Mouse (Mus musculus) kidney, adult 8-10 months (tissue): ENCODE measurements at regions not wholly inside any gene's neighbourhood (a gene's known extent, or its start where the extent isn't known, plus 50 kb on each side); places are given as distances from the start of the nearest gene placed in this dataset.
A peak's percentile ranks its signal among the peaks of the same experiment; 100 is the strongest.

Source experiments
- DNase-seq, 2 experiments: peaks; one replicate each; pipeline ENCODE4 v3.0.0; 2022

DNA sequence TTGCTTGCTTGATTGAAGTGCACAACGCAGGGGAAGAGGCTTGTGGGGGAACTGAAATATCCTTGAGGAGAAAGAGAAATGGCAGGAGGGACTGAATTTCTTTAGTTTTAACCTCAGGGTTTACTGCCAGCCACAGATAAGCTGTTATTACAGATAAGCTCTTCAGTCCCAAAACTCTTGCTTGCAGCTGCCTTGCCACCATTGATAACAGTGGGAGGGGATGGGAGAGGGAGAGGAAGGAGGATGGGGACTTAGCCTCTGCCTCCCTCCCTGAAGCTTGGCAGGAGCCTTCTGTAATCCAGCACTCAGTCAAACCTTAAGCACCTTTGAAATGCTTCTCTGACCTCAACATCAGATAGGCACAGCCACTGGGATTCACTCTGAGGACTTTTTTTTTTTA, 471.4 kb upstream of the Lsamp start:
- no peak for DNase-seq

DNA sequence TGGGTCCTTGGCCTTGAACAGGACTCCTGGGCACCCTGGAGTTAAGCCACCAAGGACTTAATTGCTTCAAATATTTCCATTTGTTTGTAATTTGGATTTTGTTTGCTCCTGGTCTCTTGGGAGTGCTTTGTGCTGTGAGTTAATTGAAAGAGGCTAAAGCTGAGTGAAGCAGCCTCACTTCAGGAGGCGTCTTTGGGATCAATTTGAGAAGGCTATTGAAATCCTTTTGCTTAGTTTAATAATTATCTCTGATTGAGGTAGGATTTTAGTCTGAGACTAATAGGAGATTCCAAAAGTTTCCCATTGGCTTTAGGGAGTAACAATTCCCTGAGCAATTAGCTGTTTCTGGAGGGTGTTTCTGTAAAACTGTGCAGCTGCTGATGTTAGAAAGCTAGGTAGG, 470.5 kb upstream of the Lsamp start:
- DNase-seq: no peak

DNA sequence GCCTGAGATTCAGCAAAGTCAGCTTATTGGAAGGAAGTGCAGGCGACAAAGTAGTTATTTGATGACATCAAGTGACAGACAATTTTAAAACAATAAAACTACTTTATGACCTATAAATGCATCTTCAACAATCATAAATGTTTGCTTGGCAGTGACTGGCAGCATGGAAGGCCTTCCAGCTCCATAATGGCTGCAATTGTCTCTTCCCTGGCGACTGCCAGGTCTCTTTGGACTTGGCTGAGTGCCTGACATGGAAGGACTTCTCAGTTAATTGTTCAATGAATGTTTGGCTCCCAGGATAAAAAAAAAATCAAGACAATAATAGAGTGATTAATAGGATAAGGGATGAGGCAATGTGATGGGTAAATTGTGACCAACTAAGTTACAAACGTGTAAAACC, 453.1 kb upstream of the Lsamp start:
- DNase-seq: no peak

- no peak for DNase-seq
Measured at GRCm38 (mm10) chr16:39532770-39533169, 451.4 kb upstream of the Lsamp start.

GRCm38 (mm10) chr16:39533351-39533750, 450.8 kb upstream of the Lsamp start:
- no peak for DNase-seq

DNA sequence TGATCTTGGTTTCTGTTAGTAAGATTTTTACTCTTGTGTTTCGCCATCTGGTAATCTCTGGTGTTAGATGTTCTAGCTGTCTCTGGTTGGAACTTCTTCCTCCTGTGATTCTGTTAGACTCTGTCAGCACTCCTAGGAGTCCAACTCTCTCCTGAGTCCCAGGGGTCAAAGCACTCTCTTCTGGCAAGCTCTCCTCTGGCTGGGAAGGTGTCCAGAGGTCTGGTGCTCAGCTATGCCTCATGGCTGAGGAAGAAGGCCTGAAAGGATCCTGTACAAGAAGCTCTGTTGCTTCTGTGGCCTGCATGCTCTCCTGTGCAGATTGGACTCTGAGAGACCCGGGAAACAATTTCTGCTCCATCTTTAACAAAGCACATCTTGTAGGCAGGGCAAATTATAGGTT, 430.8 kb upstream of the Lsamp start:
- DNase-seq: peak; percentile 38 to 72

DNA sequence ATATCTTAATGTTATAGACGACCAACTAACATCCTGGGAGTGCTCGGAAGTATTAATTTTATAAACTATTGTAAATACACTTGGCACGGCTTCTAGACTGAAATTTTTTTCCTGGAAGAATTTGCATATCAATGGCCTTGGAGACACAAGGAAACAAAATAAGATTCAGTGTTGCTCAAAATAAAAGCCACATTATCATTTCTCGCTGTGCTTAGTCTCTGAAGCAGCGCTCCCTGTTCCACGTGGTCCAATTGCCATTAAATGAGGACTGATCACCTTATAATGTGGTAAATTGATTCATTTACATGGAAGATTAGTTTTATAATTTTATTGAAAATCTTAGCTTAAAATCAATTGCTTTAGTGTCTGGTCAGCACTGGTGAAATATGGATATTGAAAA, 407.5 kb upstream of the Lsamp start:
- no peak for DNase-seq

- DNase-seq: no peak
Measured at GRCm38 (mm10) chr16:39579621-39580020, 404.5 kb upstream of the Lsamp start.
